Mouse (Mus musculus) liver, embryonic 14.5 days (tissue): ENCODE data around the gene Plcb4.

Experiments used
- CTCF ChIP-seq: IDR thresholded peaks from 2 replicates; pipeline ENCODE4 v1.5.1; 2016; ENCODE audit warnings: antibody characterized with exemption, low read depth, control low read depth
- EP300 ChIP-seq: IDR thresholded peaks from 2 replicates; pipeline ENCODE4 v1.6.1; 2016; ENCODE audit warnings: antibody characterized with exemption, low read depth

DNA sequence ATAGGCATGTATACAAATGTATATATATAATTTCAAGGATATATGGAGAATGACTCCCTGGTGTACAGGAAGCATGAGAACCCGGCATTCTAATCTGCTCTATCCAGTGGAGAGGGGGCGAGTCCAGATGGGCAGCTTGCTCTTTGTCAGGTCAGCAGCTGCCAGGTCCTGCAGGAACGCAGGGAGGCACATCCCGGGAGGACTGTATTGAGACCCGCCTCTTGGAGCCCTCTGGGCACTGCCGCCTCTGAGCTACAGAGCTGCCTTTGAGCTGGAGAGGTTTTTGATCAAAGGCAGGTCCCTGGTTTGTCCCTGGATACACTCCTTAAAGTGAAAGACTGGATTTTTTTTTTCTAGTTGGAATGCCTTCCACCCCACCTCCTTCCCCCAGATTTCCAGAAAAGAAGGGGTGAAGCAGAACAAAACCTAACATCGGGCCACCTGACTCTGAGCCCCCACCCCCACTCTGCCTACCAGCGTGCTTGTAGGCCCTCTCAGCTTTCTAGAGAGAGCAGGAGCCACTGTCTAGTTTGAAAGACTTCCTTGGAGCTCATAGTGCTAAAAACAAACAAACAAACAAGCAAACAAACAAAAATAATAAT lies 393.0 kb downstream of the Plcb4 start, which contains the start of gene Lamp5:
- TF ChIP-seq CTCF (no peak), EP300 (no peak)
